Mouse (Mus musculus): ENCODE data around the gene BC016579. TPM values are rescaled to one million over a fixed set of nuclear protein-coding genes. Genes with fewer than 3 reads are reported as not detected.

BC016579 gene
- polyA plus RNA-seq, 1 experiment from 2014 or later = 5.5 TPM

- WGBS = 17% methylated on average over 4 of the region's 4 CpGs
- H3K4me2 ChIP-seq (replicated peaks; ENCODE audit: low read depth) = no peak overlapping the region
Observed at GRCm38 (mm10) chr16:45690178-45690577, 36.3 kb upstream of the BC016579 start.

GRCm38 (mm10) chr16:45686833-45687232 is 33.0 kb upstream of the BC016579 start:
- WGBS = 85% methylated on average over 3 of the region's 3 CpGs
- Histone ChIP-seq H3K36me3 (ENCODE audit: control insufficient read depth, insufficient read depth) (no peaks in the 10 kb centered on the region), H3K9me3 (ENCODE audit: control insufficient read depth) (no peaks in the 10 kb centered on the region), H3K9ac (ENCODE audit: low read depth, low read length) (no peak overlapping the region), H3K4me1 (replicated peaks; ENCODE audit: control insufficient read depth, insufficient read depth, low read length) (no peaks in the 10 kb centered on the region), H3K27me3 (replicated peaks; ENCODE audit: control insufficient read depth, insufficient read depth, low read length) (no peaks in the 10 kb centered on the region), H3K4me3 (ENCODE audit: low read depth, low read length) (no peak overlapping the region), H3K4me2 (replicated peaks; ENCODE audit: low read depth) (no peak overlapping the region), H3K27ac (ENCODE audit: low read depth, low read length) (no peak overlapping the region)
- TF ChIP-seq CTCF (IDR thresholded peaks at IDR 0.05; ENCODE audit: low read depth) = no peak
- no peak for ATAC-seq

More at GRCm38 (mm10) chr16:45690178-45690577, 36.3 kb upstream of the BC016579 start:
- TF ChIP-seq CTCF (IDR thresholded peaks at IDR 0.05; ENCODE audit: low read depth) = no peak
- Histone ChIP-seq H3K9me3 (ENCODE audit: control insufficient read depth) (no peaks in the 10 kb centered on the region), H3K27me3 (replicated peaks; ENCODE audit: control insufficient read depth, insufficient read depth, low read length) (no peaks in the 10 kb centered on the region), H3K27ac (ENCODE audit: low read depth, low read length) (no peak overlapping the region), H3K36me3 (ENCODE audit: control insufficient read depth, insufficient read depth) (no peaks in the 10 kb centered on the region), H3K4me3 (ENCODE audit: low read depth, low read length) (no peak overlapping the region), H3K9ac (ENCODE audit: low read depth, low read length) (no peak overlapping the region), H3K4me1 (replicated peaks; ENCODE audit: control insufficient read depth, insufficient read depth, low read length) (no peaks in the 10 kb centered on the region)
- no peak for ATAC-seq

- no peak overlapping the region for H3K4me2 ChIP-seq (replicated peaks; ENCODE audit: low read depth)
Observed at GRCm38 (mm10) chr16:45685295-45685694, 31.4 kb upstream of the BC016579 start.

GRCm38 (mm10) chr16:45684815-45685214 is 30.9 kb upstream of the BC016579 start:
- ATAC-seq = no peak
- H3K9me3 ChIP-seq (ENCODE audit: control insufficient read depth) = no peaks in the 10 kb centered on the region
- no peaks in the 10 kb centered on the region for H3K4me1 ChIP-seq (replicated peaks; ENCODE audit: control insufficient read depth, insufficient read depth, low read length)
- TF ChIP-seq CTCF (IDR thresholded peaks at IDR 0.05; ENCODE audit: low read depth) = peak; percentile 85
- no peaks in the 10 kb centered on the region for H3K27me3 ChIP-seq (replicated peaks; ENCODE audit: control insufficient read depth, insufficient read depth, low read length)
- H3K36me3 ChIP-seq (ENCODE audit: control insufficient read depth, insufficient read depth) = no peaks in the 10 kb centered on the region
- no peak overlapping the region for H3K27ac ChIP-seq (ENCODE audit: low read depth, low read length)
- H3K9ac ChIP-seq (ENCODE audit: low read depth, low read length) = no peak overlapping the region
- H3K4me2 ChIP-seq (replicated peaks; ENCODE audit: low read depth) = no peak overlapping the region
- 12% methylated on average over 8 of the region's 8 CpGs for WGBS
- H3K4me3 ChIP-seq (ENCODE audit: low read depth, low read length) = no peak overlapping the region

More at GRCm38 (mm10) chr16:45685295-45685694, 31.4 kb upstream of the BC016579 start:
- Histone ChIP-seq H3K27me3 (replicated peaks; ENCODE audit: control insufficient read depth, insufficient read depth, low read length) (no peaks in the 10 kb centered on the region), H3K27ac (ENCODE audit: low read depth, low read length) (no peak overlapping the region), H3K36me3 (ENCODE audit: control insufficient read depth, insufficient read depth) (no peaks in the 10 kb centered on the region), H3K9ac (ENCODE audit: low read depth, low read length) (no peak overlapping the region), H3K4me1 (replicated peaks; ENCODE audit: control insufficient read depth, insufficient read depth, low read length) (no peaks in the 10 kb centered on the region), H3K9me3 (ENCODE audit: control insufficient read depth) (no peaks in the 10 kb centered on the region), H3K4me3 (ENCODE audit: low read depth, low read length) (no peak overlapping the region)
- ATAC-seq = no peak
- TF ChIP-seq CTCF (IDR thresholded peaks at IDR 0.05; ENCODE audit: low read depth) = no peak
- WGBS = 78% methylated on average over 3 of the region's 3 CpGs

GRCm38 (mm10) chr16:45676462-45676861 is 22.6 kb upstream of the BC016579 start:
- no peak for ATAC-seq
- Histone ChIP-seq H3K27ac (ENCODE audit: low read depth, low read length) (no peak overlapping the region), H3K4me1 (replicated peaks; ENCODE audit: control insufficient read depth, insufficient read depth, low read length) (no peaks in the 10 kb centered on the region), H3K36me3 (ENCODE audit: control insufficient read depth, insufficient read depth) (no peaks in the 10 kb centered on the region), H3K4me2 (replicated peaks; ENCODE audit: low read depth) (no peak overlapping the region), H3K9ac (ENCODE audit: low read depth, low read length) (no peak overlapping the region), H3K27me3 (replicated peaks; ENCODE audit: control insufficient read depth, insufficient read depth, low read length) (no peaks in the 10 kb centered on the region), H3K9me3 (ENCODE audit: control insufficient read depth) (no peaks in the 10 kb centered on the region), H3K4me3 (ENCODE audit: low read depth, low read length) (no peak overlapping the region)
- 24% methylated on average over 1 of the region's 1 CpGs for WGBS
- TF ChIP-seq CTCF (IDR thresholded peaks at IDR 0.05; ENCODE audit: low read depth) = peak; percentile 88

- no peak overlapping the region for H3K9ac ChIP-seq (ENCODE audit: low read depth, low read length)
- no peak overlapping the region for H3K27ac ChIP-seq (ENCODE audit: low read depth, low read length)
- no peaks in the 10 kb centered on the region for H3K27me3 ChIP-seq (replicated peaks; ENCODE audit: control insufficient read depth, insufficient read depth, low read length)
- 32% methylated on average over 4 of the region's 4 CpGs for WGBS
- ATAC-seq = peak; percentile 57; the same call in 1 of the 2 replicates
- H3K36me3 ChIP-seq (ENCODE audit: control insufficient read depth, insufficient read depth) = no peaks in the 10 kb centered on the region
- peaks cover 2% of the 10 kb centered on the region; the same call in 1 of the 2 replicates for H3K4me1 ChIP-seq (replicated peaks; ENCODE audit: control insufficient read depth, insufficient read depth, low read length)
- H3K4me3 ChIP-seq (ENCODE audit: low read depth, low read length) = no peak overlapping the region
- peak overlapping the region; percentile 17; the same call in 1 of the 2 replicates for H3K4me2 ChIP-seq (replicated peaks; ENCODE audit: low read depth)
- H3K9me3 ChIP-seq (ENCODE audit: control insufficient read depth) = no peaks in the 10 kb centered on the region
- no peak for TF ChIP-seq CTCF (IDR thresholded peaks at IDR 0.05; ENCODE audit: low read depth)
Observed at GRCm38 (mm10) chr16:45670005-45670404, 16.1 kb upstream of the BC016579 start.

GRCm38 (mm10) chr16:45668178-45668577 is 14.3 kb upstream of the BC016579 start:
- Histone ChIP-seq H3K4me2 (replicated peaks; ENCODE audit: low read depth) (no peak overlapping the region), H3K36me3 (ENCODE audit: control insufficient read depth, insufficient read depth) (no peaks in the 10 kb centered on the region), H3K9ac (ENCODE audit: low read depth, low read length) (no peak overlapping the region), H3K4me1 (replicated peaks; ENCODE audit: control insufficient read depth, insufficient read depth, low read length) (peaks cover 2% of the 10 kb centered on the region; the same call in 1 of the 2 replicates), H3K27ac (ENCODE audit: low read depth, low read length) (no peak overlapping the region), H3K9me3 (ENCODE audit: control insufficient read depth) (no peaks in the 10 kb centered on the region), H3K4me3 (ENCODE audit: low read depth, low read length) (no peak overlapping the region), H3K27me3 (replicated peaks; ENCODE audit: control insufficient read depth, insufficient read depth, low read length) (no peaks in the 10 kb centered on the region)
- no peak for ATAC-seq
- 65% methylated on average over 3 of the region's 3 CpGs for WGBS
- TF ChIP-seq CTCF (IDR thresholded peaks at IDR 0.05; ENCODE audit: low read depth) = no peak

All from intestine, postnatal 0 days (tissue).